Mouse (Mus musculus): Measurements from ENCODE around the gene Spo11.

- TF ChIP-seq CTCF (IDR thresholded peaks at IDR 0.05; ENCODE audit: low read depth, low read length) = no peak
- no peak for TF ChIP-seq GATA1 (IDR thresholded peaks at IDR 0.05; ENCODE audit: borderline replicate concordance, low read length)
- TF ChIP-seq TAL1 (conservative IDR thresholded peaks at IDR 0.05; ENCODE audit: low read depth, low read length) = no peak
Observed at GRCm38 (mm10) chr2:173041893-173042292, 64.4 kb downstream of the Spo11 start.
